Mouse (Mus musculus) lung, postnatal 10 days (tissue): ENCODE measurements around the gene Rundc3a.
"Not testable (repeated sequence)": the region's sequence is repeated elsewhere in the genome, so short reads cannot be mapped to it uniquely, and the experiment has no call there.

Source experiments
- DNase-seq: peaks from one replicate; pipeline ENCODE4 v3.0.0; 2021

Rundc3a gene

GRCm38 (mm10) chr11:102369263-102369662, 23.9 kb upstream of the Rundc3a start:
- DNase-seq, result no peak

DNA sequence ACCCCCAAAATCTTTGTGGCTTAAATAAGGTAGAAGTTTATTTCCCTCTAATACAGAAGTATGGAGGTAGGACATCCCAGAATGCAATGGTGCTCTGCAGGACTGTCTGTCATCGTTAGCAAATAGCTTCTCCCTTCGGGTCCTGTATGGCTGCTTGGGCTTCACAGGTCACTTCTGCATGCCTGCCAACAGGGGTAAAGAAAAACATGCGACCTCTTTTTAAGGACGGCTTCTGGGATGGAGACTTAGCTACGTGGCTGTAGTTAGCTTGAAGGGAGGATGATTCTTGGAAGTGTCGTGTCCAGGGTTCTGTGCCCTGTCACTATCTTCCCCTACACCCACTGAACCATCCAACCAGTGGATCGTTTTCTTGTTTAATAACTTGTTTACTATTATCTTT, 22.9 kb upstream of the Rundc3a start:
- no peak for DNase-seq

DNA sequence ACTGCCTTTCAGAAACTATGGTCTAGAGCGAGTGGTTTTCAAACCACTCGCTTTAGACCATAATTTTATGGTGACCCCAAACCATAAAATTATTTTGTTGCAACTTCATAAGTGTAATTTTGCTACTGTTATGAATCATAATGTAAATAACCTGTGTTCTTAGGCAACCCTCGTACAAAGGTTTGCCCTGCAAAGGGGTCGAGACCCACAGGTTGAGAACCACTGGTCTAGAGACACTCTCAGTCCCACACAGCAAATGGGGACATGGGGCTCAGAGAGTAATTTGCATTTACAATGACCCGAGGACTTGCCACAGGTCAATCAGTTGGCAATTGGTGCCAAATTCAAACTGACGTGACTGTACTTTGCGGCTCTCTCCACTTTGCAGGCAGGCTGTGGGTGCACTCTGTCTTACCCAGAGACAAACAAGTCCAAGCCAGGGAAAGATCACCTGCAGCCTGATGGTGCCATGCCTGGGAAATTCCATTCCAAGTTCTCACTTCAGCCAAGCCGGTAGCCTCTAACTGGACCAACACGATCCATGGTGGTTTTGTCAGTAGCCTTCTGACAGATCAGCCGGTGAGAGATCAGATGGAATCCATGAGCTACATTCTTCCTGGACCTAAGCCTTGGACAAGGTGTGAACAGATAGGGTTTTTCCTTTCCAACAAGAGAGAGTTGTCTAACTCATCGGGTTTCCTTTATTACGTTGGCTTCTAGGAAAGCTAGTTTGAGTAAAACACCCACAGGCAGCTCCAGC, 21.1 kb upstream of the Rundc3a start:
- no peak for DNase-seq

GRCm38 (mm10) chr11:102372936-102373335, 20.3 kb upstream of the Rundc3a start:
- no peak for DNase-seq

DNA sequence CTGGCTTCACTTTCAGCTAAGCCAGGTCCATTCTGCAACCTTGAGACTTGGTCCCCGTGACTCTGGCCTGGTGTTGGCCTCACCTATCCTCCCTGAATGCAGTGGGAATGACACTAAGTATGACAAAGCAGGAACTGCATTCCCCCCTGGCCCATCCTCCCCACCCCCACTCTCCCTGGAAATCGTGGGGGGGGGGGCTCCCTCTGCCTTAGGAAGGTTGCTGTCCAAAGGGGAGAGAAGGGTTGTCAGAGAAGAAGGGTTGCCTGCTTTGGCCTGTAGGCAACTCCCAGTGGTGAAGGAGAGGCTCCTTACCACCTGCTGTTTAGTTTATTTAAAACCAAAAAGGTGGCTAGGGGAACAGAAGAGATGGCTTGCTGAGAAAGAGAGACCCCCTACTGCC, 19.6 kb upstream of the Rundc3a start:
- no peak for DNase-seq

- DNase-seq, result no peak
Measured at GRCm38 (mm10) chr11:102374108-102374725, 19.0 kb upstream of the Rundc3a start.

- DNase-seq, result peak; percentile 33
Measured at GRCm38 (mm10) chr11:102375196-102376173, 17.7 kb upstream of the Rundc3a start.

DNA sequence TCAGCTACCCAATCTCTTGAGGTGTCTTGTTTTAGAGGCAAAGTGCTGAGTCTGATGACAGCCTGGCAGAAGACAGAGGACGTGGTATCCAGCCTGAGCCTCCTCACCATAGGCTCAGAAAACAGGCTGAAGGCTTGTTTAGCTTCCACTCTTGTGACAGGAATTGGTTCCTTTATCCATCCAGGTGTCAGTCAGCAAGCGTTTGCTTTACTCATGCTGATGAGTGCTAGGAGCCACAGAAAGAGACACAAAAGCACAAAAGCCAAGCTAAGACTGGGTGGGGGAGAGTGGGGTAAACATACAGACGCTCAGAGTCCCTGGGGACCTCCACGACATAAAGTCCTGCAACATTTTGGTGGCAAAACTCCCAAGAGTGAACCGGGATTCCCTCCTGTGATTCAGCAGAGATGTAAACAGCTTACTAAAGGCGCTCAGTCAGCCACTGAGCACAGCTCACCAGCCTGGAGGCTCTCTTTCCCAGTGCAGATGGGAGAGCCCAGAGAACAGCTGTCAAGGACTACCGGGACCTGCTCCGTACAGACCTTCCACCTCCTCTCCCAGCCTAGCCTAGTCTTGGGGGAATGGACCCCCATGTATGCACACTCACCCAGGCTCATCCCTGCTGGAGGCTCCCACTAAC, 16.9 kb upstream of the Rundc3a start:
- no peak for DNase-seq

GRCm38 (mm10) chr11:102377186-102377585, 16.0 kb upstream of the Rundc3a start:
- DNase-seq, result no peak

GRCm38 (mm10) chr11:102380091-102380490, 13.1 kb upstream of the Rundc3a start:
- DNase-seq, result no peak

GRCm38 (mm10) chr11:102381341-102382100, 11.7 kb upstream of the Rundc3a start:
- no peak for DNase-seq

- DNase-seq, result no peak
Measured at GRCm38 (mm10) chr11:102382794-102383193, 10.4 kb upstream of the Rundc3a start.

- no peak for DNase-seq
Measured at GRCm38 (mm10) chr11:102383365-102384136, 9.7 kb upstream of the Rundc3a start.

DNA sequence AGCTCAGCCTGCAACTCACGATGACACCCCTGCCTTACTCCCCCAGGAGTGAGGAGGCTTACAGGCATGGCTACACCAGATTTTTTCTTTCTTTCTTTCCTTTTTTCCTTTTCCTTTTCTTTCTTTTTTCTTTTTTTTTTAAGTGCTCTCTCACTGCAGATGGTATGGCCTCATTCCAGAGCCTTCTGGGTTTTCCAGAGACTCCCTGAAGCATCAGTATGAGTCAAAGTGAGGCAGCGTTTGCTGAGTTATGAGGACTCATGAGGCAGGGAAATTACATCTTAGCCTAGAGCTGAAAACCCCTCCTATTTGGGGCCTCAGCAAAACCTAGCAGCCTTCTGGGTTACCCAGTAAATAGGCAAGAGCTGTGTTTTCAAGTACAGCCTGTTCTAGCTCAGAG, 8.8 kb upstream of the Rundc3a start:
- DNase-seq, result no peak

DNA sequence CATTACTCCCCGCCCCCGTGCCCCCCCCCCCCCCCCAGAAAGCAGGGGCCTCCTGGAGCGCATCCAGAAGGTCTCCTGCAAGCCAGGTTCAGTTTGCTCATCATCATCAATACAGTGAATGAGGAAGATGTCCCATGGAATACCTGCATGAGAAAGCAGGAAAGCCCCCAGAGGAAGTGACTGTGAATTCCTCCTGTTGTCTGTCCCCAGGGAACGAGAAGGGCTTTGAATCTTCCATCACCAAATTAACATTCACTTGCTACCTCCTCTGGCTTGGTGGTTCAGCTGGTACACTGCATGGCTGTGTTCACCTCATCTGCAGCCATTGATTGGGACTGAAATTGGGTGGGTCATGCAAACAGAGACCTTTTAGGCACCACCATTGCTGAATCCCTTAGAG, 8.1 kb upstream of the Rundc3a start:
- DNase-seq, result no peak

DNA sequence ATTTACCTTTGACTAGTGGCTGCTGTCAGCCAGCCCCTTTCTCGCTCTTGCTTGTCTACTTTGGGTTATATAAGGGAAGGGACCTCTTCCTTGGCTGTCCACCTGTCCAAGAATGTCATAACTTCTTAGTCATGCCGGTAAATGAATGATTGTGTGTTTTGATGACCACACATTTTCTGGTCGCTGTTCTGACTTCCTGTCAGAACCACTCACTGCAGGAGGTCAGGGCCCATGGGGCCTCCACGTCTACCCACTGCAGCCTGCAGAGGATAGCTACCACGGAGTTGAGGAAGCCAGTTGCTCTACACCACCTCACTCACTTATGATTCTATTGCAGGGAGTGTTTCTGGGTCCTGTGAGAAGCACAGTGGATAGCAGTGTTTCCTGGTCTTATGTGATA, 7.1 kb upstream of the Rundc3a start:
- DNase-seq, result no peak

- DNase-seq, result not testable (repeated sequence)
Measured at GRCm38 (mm10) chr11:102389436-102389835, 3.8 kb upstream of the Rundc3a start.

DNA sequence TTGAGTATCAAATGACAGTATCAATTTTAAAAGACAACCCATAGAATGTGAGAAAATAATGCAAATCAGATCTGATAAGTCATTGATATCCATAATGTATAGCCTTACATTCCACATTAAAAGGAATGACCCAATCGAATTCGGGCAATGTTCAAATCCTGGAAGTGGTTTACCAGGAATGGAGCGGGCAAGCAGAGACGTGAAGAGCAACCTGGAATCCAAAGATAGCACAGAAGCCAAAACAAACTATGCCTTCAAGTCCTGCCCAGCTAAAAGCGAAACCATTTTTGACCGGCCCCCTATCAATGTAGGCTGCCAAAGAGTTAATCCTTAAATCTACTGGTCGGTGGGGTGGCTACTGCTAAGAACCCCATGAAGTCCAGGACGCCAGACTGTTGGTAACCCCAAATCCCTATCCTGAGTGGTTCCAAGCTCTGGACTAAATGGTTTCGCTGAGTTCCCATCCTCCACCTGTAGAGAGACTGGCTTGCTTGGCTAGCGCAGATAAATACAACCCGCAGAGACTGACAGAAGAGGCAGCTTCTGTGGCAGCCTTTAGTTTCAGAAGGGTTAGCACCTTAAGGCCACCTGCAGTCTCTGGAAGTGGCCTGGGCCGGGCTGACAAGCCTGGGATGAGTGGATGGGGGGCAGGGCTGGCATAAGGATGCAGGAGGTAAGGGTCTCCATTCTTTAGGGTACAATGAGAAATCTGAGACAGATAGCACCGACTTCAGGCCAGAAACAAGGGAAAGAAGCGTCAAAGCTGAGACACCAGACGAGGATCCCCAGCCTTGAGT, 564 bp upstream of the Rundc3a start:
- DNase-seq, result no peak

- DNase-seq, result no peak
Measured at GRCm38 (mm10) chr11:102393719-102394420, 667 bp downstream of the Rundc3a start.
